Mouse (Mus musculus) gastrocnemius, postnatal 25 days (tissue): ENCODE results near the gene Prl3c1. TPM values are rescaled to one million over a fixed set of nuclear protein-coding genes. Genes with fewer than 3 reads are reported as not detected.
"Not testable (repeated sequence)": the region's sequence is repeated elsewhere in the genome, so short reads cannot be mapped to it uniquely, and the experiment has no call there.

ENCODE experiments used
- DNase-seq: peaks from one replicate; pipeline ENCODE4 v3.0.0; 2022
- long read RNA-seq, 2 experiments: library from polyadenylated mRNA; stranded (forward); transcript quantifications; one replicate each; pipeline ENCODE4 v2.0.0; 2021
- total RNA-seq, 2 experiments: library from RNA; stranded (reverse); gene quantifications; 1 replicate in 1 of 2; 2 replicates in 1 of 2; pipeline ENCODE4 v1.2.3; 2021

Gene Prl3c1
- not detected for total RNA-seq
- long read RNA-seq, experiment 1 = 0 reads
- long read RNA-seq, experiment 2 = 0 reads

- DNase-seq = no peak
These were observed at the start of gene Prl3c1 for GRCm38 (mm10) chr13:27196359-27196758. Prl3c1 (plus strand) TSS chr13:27196659.

GRCm38 (mm10) chr13:27148264-27148663 is 48.2 kb upstream of the Prl3c1 start:
- no peak for DNase-seq

GRCm38 (mm10) chr13:27156490-27156889 is 40.0 kb upstream of the Prl3c1 start, which contains the start of gene Prl3d3:
Prl3d3 (plus strand) TSS chr13:27156790.
- not testable (repeated sequence) for DNase-seq

GRCm38 (mm10) chr13:27241547-27241946 is 45.1 kb downstream of the Prl3c1 start, which contains the start of gene Prl3b1:
Prl3b1 (plus strand) TSS chr13:27241847.
- no peak for DNase-seq

Other genes with a start within 250 kb of the Prl3c1 start
- gene Prl, start 139.1 kb upstream of the Prl3c1 start, total RNA-seq = not detected
- gene Prl3d1, start 102.5 kb upstream of the Prl3c1 start, total RNA-seq = not detected
- gene Prl3d2, start 75.0 kb upstream of the Prl3c1 start, total RNA-seq = not detected
- not detected for gene Prl3d3, start 39.9 kb upstream of the Prl3c1 start, total RNA-seq
- not detected for gene Prl3b1, start 45.2 kb downstream of the Prl3c1 start, total RNA-seq
- gene Prl3a1, start 62.8 kb downstream of the Prl3c1 start, total RNA-seq = not detected
- gene Prl6a1, start 116.0 kb downstream of the Prl3c1 start, total RNA-seq = not detected
- gene Prl8a2, start 149.0 kb downstream of the Prl3c1 start, total RNA-seq = not detected
- not detected for gene Prl2b1, start 194.2 kb downstream of the Prl3c1 start, total RNA-seq
- not detected for gene Prl8a6, start 242.0 kb downstream of the Prl3c1 start, total RNA-seq